Mouse (Mus musculus) adrenal gland, adult 2 months (tissue): ENCODE measurements around the gene Cd72. TPM values are rescaled to one million over a fixed set of nuclear protein-coding genes. Genes with fewer than 3 reads are reported as not detected.

Experiments
- DNase-seq: peaks from one replicate; pipeline ENCODE4 v3.0.0; 2021
- polyA plus RNA-seq: library from polyadenylated mRNA; depleted of rRNA; stranded (reverse); fragments of >200 nt; gene quantifications from 2 replicates; pipeline ENCODE4 v1.2.3, GENCODE M21; 2012
- total RNA-seq, 2 experiments: library from RNA; stranded (reverse); gene quantifications; 2 replicates each; pipeline ENCODE4 v1.2.3; 2021

Cd72 gene
- total and polyA plus RNA-seq, 3 experiments = 3.0 to 3.3 (median 3.3) TPM

DNA sequence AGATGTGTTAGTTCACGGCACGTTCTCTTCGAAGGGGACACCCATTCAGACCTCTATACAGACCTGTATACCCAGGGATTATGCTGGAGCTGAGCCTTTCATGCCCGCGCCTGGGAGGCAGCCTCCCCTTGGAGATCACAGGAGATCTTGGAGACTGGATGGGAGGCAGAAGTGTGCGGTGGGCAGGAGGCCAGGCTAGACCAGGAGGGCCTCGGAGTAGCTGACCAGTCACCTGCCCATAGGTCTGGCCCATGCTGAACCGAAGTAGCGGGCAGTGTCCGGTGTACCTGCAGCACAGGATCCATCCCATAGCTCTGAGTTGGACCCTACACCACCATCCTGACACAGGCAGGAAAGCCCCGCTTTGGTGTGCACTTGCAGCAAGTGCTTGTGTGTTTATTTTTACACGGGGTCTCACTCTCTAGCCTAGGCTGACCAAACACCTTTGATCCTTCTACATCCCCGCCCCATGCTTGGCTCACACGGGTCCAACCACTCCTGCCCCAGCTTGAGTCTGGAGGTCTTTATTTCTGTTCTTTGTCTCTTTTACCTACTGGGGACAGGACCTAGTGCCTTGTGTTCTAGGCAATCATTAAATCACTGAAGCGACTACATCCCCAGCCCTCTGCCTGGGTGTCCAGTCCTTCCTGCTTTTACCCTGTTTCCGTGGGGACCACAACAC, 26.1 kb downstream of the Cd72 start:
- DNase-seq = no peak

DNA sequence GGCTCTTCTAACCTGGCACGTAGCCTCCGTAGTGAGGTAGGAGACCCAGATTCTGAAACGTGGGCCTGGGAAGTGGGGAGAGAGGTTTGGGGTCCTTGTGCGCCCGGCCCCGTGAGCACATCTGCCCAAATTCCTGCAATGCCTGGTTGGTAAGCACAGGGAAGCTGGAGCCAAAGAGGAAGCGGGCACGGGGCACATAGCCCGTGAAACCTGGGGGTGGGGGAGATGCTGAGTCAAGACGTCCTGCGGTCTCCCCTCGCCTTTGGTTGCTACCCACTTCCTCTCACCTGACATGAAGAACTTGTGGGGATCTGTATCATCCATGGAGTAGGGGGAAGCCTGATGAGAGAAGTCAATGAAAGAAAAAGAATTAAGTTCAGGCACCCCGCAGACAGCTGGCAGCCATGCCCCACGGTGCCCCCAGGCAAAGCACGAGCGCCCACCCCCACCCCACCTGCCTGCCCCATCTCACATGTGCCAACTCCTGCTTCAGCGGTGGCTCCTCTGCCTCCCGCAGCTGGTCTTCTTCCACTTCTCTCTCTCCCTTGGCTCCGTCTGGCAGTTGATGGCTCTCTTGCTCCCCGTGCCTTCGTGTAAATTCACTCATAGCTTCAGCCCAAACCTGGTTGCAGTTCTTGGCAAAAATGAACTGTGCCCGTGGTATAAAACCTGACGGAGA, 26.8 kb downstream of the Cd72 start:
- DNase-seq = no peak

- no peak for DNase-seq
Measured at GRCm38 (mm10) chr4:43426487-43426886, 27.9 kb downstream of the Cd72 start.

GRCm38 (mm10) chr4:43425648-43426380, 28.6 kb downstream of the Cd72 start:
- no peak for DNase-seq

GRCm38 (mm10) chr4:43425197-43425596, 29.2 kb downstream of the Cd72 start:
- no peak for DNase-seq

DNA sequence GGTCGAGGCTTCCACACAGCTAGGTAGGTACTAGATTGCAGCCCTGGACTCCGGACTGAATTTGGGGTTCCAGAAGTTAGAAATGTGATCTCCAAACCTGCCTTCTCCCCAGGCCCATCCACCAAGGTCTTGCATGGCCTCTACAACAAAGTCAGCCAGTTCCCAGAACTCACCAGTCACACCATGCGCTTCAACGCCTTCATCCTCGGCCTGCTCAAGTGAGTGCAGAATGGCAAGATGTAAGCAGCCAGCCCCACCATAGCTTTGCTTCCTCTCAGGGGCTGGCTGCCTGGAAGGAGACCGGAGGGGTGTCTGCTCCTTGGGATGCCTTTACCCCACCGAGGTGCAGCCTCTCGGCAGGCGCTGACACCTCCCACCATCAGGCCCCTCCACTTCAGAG, 30.4 kb downstream of the Cd72 start:
- DNase-seq = no peak

- peak; percentile 66 for DNase-seq
Measured at GRCm38 (mm10) chr4:43423267-43423934, 31.0 kb downstream of the Cd72 start.

DNA sequence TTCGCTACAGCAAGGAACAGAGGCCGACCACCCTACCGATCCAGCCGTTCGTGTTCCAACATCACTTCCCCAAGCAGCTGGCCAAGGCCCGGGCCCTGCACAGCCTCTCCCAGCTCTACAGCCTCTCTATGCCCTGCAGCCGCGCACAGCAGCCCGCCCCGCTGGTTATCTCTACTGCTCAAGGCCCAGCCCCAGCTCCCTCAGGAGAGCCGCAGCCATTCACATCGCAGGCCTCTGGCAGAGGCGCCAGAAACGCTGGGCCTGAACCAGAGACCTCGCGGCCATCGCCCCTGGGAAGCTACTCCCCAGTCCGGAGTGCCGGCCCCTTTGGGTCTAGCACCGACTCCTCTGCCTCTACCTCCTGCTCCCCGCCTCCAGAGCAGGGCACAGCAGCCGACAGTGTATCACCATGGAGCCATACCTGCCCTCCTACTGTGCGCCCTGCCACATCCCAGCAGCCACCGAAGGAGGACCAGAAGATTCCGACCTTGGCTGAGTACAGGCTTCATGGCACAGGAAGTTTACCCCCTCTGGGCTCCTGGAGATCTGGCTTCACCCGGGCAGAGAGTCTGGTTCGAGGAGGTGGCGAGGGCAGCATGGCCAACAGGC, 32.7 kb downstream of the Cd72 start:
- DNase-seq = no peak

DNA sequence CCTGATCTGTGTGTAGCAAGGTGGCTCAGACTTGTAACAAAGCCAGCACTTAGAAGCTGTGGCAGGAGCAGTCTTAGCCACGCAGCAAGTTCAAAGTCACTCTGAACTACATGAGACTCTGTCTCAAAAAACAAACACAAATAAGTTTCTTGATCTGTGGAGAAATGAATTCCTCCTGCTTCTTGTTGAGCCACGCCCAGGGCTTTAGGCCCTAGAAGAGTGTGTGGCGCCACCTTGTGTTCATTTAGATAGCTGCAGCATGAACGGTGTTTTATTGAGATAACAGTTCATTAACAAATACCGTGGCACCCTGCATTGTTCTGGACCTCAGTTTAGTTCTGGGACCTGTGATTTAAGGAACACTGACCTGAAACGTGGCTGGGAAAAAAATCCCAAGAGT, 34.1 kb downstream of the Cd72 start:
- peak; percentile 78 for DNase-seq

GRCm38 (mm10) chr4:43419801-43420281, 34.6 kb downstream of the Cd72 start:
- peak; percentile 42 for DNase-seq

- peak; percentile 70 for DNase-seq
Measured at GRCm38 (mm10) chr4:43418973-43419656, 35.3 kb downstream of the Cd72 start.

- DNase-seq = no peak
Measured at GRCm38 (mm10) chr4:43418450-43418849, 36.0 kb downstream of the Cd72 start.

DNA sequence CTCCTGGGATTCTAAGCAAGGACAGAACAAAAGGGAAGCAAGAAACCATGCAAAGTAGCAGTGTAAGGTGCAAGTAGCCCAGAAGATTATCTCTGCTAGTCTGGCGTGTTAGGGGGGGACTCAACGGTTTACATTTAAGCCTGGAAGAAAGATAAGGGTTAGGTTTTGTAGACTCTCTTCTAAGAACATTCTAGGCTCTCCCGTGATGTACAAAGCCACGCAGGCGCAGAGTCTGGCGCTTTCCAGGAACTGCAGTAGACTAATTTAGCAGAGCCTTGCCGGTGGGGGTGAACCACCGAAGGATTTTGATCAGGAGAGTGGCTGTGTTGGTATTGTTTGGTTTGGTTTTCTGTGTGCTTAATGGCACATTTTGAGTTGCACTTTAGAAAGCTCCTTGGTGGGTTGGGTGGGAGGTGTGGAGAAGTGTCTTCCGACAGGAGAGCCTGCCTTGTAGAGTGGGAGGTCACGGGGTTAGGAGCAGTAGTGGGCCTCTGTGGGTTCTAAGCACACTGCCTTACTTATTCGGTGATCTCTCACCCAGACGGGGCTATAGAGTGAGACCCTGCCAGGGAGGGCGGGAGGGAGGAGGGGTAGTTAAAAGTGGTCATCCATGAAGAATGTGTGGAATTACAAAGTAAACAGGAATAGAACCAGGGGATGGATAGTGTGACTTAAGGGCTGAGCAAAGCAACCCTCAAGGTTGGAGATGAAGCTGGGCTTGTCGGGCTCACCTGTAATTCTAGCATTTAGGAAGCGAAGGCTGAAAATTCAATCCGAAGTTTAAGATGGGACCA, 37.0 kb downstream of the Cd72 start:
- DNase-seq = no peak

DNA sequence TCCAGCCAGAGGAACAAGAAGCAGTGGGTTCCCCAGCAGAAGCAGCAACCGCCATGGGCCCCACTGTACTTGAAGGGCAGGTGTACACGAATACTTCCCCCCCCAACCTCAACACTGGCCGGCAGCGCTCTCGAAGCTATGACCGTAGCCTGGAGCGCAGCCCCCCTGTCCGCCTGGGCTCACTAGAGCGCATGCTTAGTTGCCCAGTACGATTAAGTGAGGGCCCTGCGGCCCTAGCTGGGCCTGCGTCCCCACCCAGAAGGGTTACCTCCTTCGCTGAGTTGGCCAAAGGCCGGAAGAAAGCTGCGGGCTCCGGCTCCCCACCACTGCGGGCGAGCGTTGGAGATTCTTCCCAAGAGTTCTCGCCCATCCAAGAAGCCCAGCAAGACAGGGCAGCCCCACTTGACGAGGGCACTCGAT, 38.3 kb downstream of the Cd72 start:
- no peak for DNase-seq

DNA sequence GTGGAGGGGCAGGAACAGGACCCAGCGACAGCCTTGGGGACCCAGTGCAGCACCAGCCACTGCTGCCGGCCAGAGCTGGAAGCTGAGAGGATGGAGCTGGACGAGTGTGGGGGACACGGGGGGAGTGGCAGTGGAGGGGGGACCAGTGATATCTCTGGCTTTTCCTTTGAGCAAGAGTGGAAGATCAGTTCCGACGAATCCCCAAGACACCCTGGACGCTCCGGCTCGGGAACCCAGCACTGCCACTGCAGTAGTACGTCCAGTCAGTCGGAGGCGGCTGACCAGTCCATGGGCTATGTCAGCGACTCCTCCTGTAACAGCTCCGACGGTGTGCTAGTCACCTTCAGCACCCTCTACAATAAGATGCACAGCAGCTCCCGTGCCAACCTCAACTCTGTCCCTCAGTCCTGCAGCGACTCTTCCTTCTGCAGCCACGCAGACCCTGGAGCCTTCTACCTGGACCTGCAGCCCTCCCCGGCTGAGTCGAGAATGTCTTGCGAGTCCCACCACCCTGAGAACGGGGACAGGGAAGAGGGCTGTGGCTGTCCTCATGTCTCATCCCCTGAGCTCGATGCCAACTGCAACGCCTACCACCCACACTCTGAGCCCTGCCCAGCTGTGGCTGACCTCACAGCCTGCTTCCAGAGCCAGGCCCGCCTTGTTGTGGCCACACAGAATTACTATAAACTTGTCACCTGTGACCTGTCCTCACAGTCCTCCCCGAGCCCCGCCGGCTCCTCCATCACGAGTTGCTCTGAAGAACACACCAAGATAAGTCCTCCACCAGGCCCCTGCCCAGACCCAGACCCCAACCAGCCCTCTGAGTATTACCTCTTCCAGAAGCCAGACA, 39.0 kb downstream of the Cd72 start:
- no peak for DNase-seq

GRCm38 (mm10) chr4:43414761-43415160, 39.7 kb downstream of the Cd72 start:
- no peak for DNase-seq

DNA sequence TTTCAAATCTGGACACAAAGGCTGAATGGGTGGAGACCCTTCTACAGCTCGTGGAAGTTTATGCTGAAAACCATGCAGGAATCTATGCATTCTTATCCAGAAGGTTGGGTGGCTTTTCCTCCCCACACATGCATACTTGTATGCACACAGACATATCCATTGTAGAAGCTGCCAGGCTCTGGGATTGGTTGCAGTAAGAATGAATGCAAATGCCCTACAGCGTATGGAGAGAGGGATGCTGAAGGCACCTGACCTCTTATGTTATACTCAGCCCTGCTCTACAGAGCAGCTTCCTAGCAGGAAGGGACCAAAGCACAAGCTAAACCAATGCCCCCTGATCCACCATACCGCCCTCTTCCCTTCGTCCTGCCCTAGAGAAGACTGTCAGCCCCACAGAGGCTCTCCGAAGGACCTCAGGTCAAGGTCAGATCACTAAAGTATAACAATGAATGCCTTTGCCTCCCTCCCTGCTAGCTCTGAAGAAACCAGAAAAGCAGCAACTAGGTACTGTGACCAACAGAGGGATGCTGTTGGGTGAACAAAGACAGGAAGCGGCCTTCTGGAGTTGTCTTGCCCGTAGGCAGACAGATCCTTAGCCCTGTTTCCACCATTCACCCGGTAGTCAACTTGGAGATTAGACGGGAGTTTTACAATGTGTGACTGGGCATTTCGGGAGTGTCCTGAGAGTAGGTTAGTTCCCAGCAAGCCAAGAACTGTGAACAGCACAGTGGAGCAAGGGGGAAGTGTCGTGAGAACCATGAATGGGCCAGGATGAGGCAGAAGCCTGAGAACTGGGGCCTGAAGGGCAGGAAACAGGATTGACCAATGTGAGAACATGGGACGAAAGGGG, 47.1 kb downstream of the Cd72 start:
- DNase-seq = no peak

- DNase-seq = peak; percentile 85
Measured at GRCm38 (mm10) chr4:43406162-43406971, 48.1 kb downstream of the Cd72 start.
